Mouse (Mus musculus) liver, embryonic 13.5 days (tissue): ENCODE measurements at regions not wholly inside any gene's neighbourhood (a gene's known extent, or its start where the extent isn't known, plus 50 kb on each side); places are given as distances from the start of the nearest gene placed in this dataset.

Source experiments
- ATAC-seq: fragments of 200-750 bp; cut with Nextera tagmentation; 2 replicates; pipeline ENCODE4 v1.8.0; 2017; ENCODE audit warnings: low read depth, mild to moderate bottlenecking, moderate number of reproducible peaks, moderate library complexity
- DNase-seq: peaks from one replicate; pipeline ENCODE4 v3.0.0; 2022
- H3K27ac ChIP-seq: fragments of 300-500 bp; sonication (generic); 2 replicates; pipeline ENCODE4 v1.5.1; 2015; ENCODE audit warnings: moderate library complexity, mild to moderate bottlenecking, inconsistent platforms
- H3K27me3 ChIP-seq: fragments of 300-500 bp; sonication (generic); 2 replicates; pipeline ENCODE4 v1.6.1; 2015; ENCODE audit warnings: mild to moderate bottlenecking, inconsistent platforms
- H3K36me3 ChIP-seq: fragments of 300-500 bp; sonication (generic); 2 replicates; pipeline ENCODE4 v1.6.1; 2015; ENCODE audit warnings: mild to moderate bottlenecking, inconsistent platforms
- H3K4me1 ChIP-seq: fragments of 300-500 bp; sonication (generic); replicated peaks from 2 replicates; pipeline ENCODE4 v1.6.1; 2015; ENCODE audit warnings: inconsistent platforms
- H3K4me2 ChIP-seq: fragments of 300-500 bp; sonication (generic); 2 replicates; pipeline ENCODE4 v1.6.1; 2015; ENCODE audit warnings: inconsistent platforms, mild to moderate bottlenecking, moderate library complexity
- H3K4me3 ChIP-seq: fragments of 300-500 bp; sonication (generic); replicated peaks from 2 replicates; pipeline ENCODE4 v1.5.1; 2015; ENCODE audit warnings: mild to moderate bottlenecking, inconsistent platforms
- H3K9ac ChIP-seq: fragments of 300-500 bp; sonication (generic); 2 replicates; pipeline ENCODE4 v1.6.1; 2015; ENCODE audit warnings: mild to moderate bottlenecking, inconsistent platforms
- H3K9me3 ChIP-seq: fragments of 300-500 bp; sonication (generic); replicated peaks from 2 replicates; pipeline ENCODE4 v1.6.1; 2016; ENCODE audit warnings: inconsistent platforms
- WGBS: fragments of 180-500 bp; shearing (Covaris S2); methylation state at CpG from one replicate; pipeline ENCODE4 v1.1.7; 2015; ENCODE audit not compliant: insufficient replicate concordance; 5-methylcytosine and 5-hydroxymethylcytosine counted together

DNA sequence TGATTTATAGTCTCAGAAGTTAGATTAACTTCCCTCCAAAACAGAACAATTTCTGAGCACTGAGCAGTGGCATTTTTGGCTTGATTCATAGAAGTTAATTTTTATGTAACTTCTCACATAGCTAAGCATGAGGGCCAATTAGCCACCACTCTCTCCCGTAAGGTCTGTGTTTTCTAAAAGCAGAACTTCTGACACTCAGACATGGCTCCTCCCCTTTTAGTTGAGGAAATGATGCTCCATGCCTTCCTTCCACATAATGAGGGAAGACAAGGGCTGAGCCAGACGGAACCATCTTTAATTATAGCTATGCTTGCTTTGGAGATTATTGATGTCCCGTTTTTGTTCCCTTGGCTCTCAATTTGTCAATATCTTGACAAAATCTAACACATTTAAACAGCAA lies 429.3 kb downstream of the Psat1 start:
- ATAC-seq: no peak
- Histone ChIP-seq H3K27ac (no peak overlapping the region), H3K9me3 (no peaks in the 10 kb centered on the region), H3K4me3 (no peak overlapping the region), H3K27me3 (no peaks in the 10 kb centered on the region), H3K36me3 (no peaks in the 10 kb centered on the region), H3K4me2 (no peak overlapping the region), H3K4me1 (no peaks in the 10 kb centered on the region), H3K9ac (no peak overlapping the region)
- WGBS: 34% methylated on average over 3 of the region's 3 CpGs
- DNase-seq: no peak

- H3K9me3 ChIP-seq: no peaks in the 10 kb centered on the region
- no peaks in the 10 kb centered on the region for H3K4me1 ChIP-seq
- no peak overlapping the region for H3K4me3 ChIP-seq
- ATAC-seq: no peak
- no peaks in the 10 kb centered on the region for H3K27me3 ChIP-seq
- H3K4me2 ChIP-seq: no peak overlapping the region
- H3K36me3 ChIP-seq: no peaks in the 10 kb centered on the region
- no peak overlapping the region for H3K9ac ChIP-seq
- no peak for DNase-seq
- H3K27ac ChIP-seq: no peak overlapping the region
- whole genome bisulfite sequencing: 30% methylated on average over 17 of the region's 17 CpGs
Observed at GRCm38 (mm10) chr19:15516566-15517305, 430.4 kb downstream of the Psat1 start.

DNA sequence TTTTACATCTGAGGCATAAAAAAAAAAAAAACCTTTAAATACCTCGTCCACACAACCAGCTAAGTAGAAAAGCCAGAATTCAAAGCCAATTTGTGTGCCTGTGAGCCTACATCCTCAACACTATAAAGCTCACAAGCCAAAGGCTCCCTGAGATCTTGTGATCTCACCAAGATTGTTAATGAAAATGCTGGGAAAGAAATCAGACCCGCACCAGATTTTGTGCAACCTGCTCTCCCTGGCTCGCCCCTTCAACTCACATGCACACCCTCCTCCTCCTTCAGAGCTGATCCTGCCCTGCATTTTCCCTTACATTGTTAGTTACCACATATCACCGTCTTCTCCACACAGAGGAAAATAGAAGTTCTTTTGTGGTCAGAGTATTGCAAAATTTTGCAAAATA lies 433.9 kb downstream of the Psat1 start:
- no peak for DNase-seq

DNA sequence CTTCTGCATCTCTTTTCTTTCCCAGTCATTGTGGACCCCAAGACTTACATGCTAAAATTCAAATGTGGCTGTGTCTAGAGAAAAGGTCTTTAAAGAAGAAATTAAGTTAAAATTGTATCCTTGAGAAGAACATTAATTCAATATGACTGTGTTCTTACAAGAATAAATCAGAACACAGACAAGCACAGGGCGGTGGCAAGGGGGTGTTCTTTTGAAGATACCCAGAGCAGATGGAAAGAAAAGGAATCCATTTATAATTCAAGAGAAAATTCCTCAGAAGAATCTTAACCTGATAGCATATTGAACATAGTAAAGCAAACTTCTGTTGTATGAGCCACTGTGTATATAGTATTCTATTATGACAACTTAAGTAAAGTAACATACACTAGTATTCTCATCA lies 436.7 kb downstream of the Psat1 start:
- no peaks in the 10 kb centered on the region for H3K4me1 ChIP-seq
- no peak overlapping the region for H3K4me2 ChIP-seq
- no peaks in the 10 kb centered on the region for H3K36me3 ChIP-seq
- H3K9me3 ChIP-seq: no peaks in the 10 kb centered on the region
- no peaks in the 10 kb centered on the region for H3K27me3 ChIP-seq
- 76% methylated on average over 1 of the region's 1 CpGs for WGBS
- H3K27ac ChIP-seq: no peak overlapping the region
- ATAC-seq (no peak), DNase-seq (no peak)
- H3K9ac ChIP-seq: no peak overlapping the region
- no peak overlapping the region for H3K4me3 ChIP-seq

More for the DNA sequence above, 433.9 kb downstream of the Psat1 start:
- ATAC-seq: no peak
- Histone ChIP-seq H3K9ac (no peak overlapping the region), H3K4me3 (no peak overlapping the region), H3K36me3 (no peaks in the 10 kb centered on the region), H3K4me1 (no peaks in the 10 kb centered on the region), H3K4me2 (no peak overlapping the region), H3K27me3 (no peaks in the 10 kb centered on the region), H3K9me3 (no peaks in the 10 kb centered on the region), H3K27ac (no peak overlapping the region)
- WGBS: 49% methylated on average over 4 of the region's 4 CpGs

GRCm38 (mm10) chr19:15502985-15503354 lies 444.2 kb downstream of the Psat1 start:
- H3K4me3 ChIP-seq: no peak overlapping the region
- H3K36me3 ChIP-seq: no peaks in the 10 kb centered on the region
- no peak for DNase-seq
- H3K27me3 ChIP-seq: no peaks in the 10 kb centered on the region
- no peak for ATAC-seq
- H3K9me3 ChIP-seq: no peaks in the 10 kb centered on the region
- WGBS: 64% methylated on average over 1 of the region's 1 CpGs
- no peak overlapping the region for H3K27ac ChIP-seq
- H3K4me2 ChIP-seq: no peak overlapping the region
- no peaks in the 10 kb centered on the region for H3K4me1 ChIP-seq
- no peak overlapping the region for H3K9ac ChIP-seq

DNA sequence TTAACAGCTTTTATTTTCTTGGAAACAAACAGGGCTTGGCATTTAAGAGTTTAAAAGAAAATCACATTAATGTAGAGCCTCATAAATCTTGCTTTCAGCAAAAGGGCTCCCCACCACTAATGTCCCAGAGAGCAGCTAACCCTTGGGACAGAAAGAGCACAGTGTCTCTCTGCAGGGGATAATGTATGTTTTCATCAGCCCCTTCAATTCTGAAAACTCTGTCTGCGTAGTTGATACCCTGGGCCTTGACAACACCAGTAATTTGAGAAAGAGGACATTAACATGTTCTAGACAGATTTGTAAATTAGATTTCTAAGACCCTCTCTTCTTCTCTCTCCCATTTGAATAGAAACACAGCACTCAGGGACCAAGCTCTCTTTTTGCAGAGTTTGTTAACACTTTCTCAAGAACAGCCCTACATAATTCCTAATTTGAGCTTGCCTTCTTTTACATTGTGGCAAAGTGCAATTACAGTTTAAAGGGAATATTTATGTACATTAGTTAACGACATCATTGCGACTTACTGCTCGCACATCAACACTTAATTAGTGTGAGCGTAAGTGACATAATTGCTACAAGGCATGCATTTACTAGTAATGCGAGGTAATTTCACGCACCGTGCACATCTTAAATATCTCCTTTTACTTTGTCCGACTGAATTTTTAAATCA lies 444.7 kb downstream of the Psat1 start:
- Histone ChIP-seq H3K9me3 (no peaks in the 10 kb centered on the region), H3K4me2 (no peak overlapping the region), H3K27me3 (no peaks in the 10 kb centered on the region), H3K36me3 (no peaks in the 10 kb centered on the region), H3K27ac (no peak overlapping the region), H3K9ac (no peak overlapping the region), H3K4me1 (no peaks in the 10 kb centered on the region), H3K4me3 (no peak overlapping the region)
- DNase-seq (no peak), ATAC-seq (no peak)
- 69% methylated on average over 9 of the region's 9 CpGs for WGBS

DNA sequence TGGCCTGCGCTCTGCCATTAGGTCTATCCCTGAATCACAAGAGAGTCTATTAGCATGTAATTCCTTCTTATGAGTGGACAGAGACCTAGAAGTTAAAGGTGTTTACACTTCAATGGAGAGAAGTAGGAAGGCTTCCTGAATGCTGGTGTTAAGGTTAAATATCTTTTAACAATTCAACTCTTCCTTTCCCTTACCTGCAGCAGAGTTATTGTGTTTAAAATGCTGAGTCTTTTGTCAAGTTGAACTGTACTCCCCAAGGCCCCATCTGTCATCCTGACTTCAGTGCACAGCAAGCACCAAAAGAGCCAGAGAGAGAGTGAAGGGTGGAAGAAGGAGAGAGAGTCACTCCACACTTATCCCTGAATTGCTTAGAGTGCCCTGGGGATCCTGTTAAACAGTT lies 451.6 kb downstream of the Psat1 start:
- DNase-seq (no peak), ATAC-seq (no peak)
- no peak overlapping the region for H3K9ac ChIP-seq
- H3K4me3 ChIP-seq: no peak overlapping the region
- WGBS: 50% methylated on average over 1 of the region's 1 CpGs
- H3K27ac ChIP-seq: no peak overlapping the region
- no peaks in the 10 kb centered on the region for H3K4me1 ChIP-seq
- H3K36me3 ChIP-seq: no peaks in the 10 kb centered on the region
- no peak overlapping the region for H3K4me2 ChIP-seq
- H3K27me3 ChIP-seq: no peaks in the 10 kb centered on the region
- H3K9me3 ChIP-seq: no peaks in the 10 kb centered on the region

- no peaks in the 10 kb centered on the region for H3K36me3 ChIP-seq
- 75% methylated on average over 5 of the region's 5 CpGs for WGBS
- no peaks in the 10 kb centered on the region for H3K4me1 ChIP-seq
- no peaks in the 10 kb centered on the region for H3K27me3 ChIP-seq
- no peaks in the 10 kb centered on the region for H3K9me3 ChIP-seq
- no peak overlapping the region for H3K27ac ChIP-seq
- H3K9ac ChIP-seq: no peak overlapping the region
- no peak for ATAC-seq
- no peak overlapping the region for H3K4me3 ChIP-seq
- no peak for DNase-seq
- no peak overlapping the region for H3K4me2 ChIP-seq
Observed at GRCm38 (mm10) chr19:15487576-15487975, 459.6 kb downstream of the Psat1 start.

- no peak overlapping the region for H3K4me2 ChIP-seq
- ATAC-seq: no peak
Observed at GRCm38 (mm10) chr19:15481605-15482004, 465.5 kb downstream of the Psat1 start.

DNA sequence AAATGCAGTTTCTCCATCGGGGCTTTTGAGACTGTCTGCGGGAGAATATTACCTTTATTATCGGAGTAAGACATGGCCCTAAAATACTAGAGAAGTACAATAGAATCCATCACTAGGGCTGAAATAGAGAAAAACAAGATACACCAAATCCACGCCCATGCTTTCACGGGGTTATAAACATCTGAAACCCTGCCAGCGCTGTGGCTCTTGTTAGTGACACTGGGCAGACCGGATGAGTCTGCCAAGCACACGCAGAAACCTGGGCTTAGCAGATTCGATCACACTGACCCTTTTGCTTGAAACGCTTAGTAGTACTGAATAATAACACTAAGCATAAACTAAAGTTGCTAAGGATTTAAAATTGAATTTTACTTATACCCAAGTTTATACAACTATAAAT lies 477.6 kb downstream of the Psat1 start:
- Histone ChIP-seq H3K27me3 (no peaks in the 10 kb centered on the region), H3K27ac (no peak overlapping the region), H3K4me3 (no peak overlapping the region), H3K4me1 (no peaks in the 10 kb centered on the region), H3K4me2 (no peak overlapping the region), H3K36me3 (no peaks in the 10 kb centered on the region), H3K9me3 (no peaks in the 10 kb centered on the region), H3K9ac (no peak overlapping the region)
- no peak for ATAC-seq
- no peak for DNase-seq
- 78% methylated on average over 10 of the region's 10 CpGs for WGBS

More at GRCm38 (mm10) chr19:15481605-15482004, 465.5 kb downstream of the Psat1 start:
- Histone ChIP-seq H3K27ac (no peak overlapping the region), H3K4me3 (no peak overlapping the region), H3K4me1 (no peaks in the 10 kb centered on the region), H3K9ac (no peak overlapping the region), H3K27me3 (no peaks in the 10 kb centered on the region), H3K36me3 (no peaks in the 10 kb centered on the region), H3K9me3 (no peaks in the 10 kb centered on the region)
- 38% methylated on average over 8 of the region's 8 CpGs for WGBS
- DNase-seq: no peak

DNA sequence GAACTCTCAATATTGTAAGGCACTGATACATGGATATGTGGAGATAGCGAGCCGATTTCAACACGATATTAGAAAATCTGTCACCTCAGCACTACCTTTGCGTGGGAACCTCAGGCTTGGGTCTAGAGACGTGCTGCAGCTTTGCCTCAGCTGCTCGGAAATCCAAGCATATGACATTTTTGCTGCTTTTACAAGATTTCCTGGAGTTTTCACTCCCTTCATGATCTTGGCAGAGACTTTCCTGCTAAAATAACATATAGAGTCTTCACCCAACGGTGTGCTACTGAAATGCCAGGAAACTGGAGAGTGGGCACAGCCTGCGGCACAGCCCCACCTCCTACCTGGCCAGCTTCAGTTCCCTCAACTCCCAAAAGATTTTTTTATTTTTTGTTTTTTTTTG lies 480.4 kb downstream of the Psat1 start:
- ATAC-seq (no peak), DNase-seq (no peak)
- Histone ChIP-seq H3K4me1 (no peaks in the 10 kb centered on the region), H3K36me3 (no peaks in the 10 kb centered on the region), H3K27ac (no peak overlapping the region), H3K9ac (no peak overlapping the region), H3K27me3 (no peaks in the 10 kb centered on the region), H3K4me3 (no peak overlapping the region), H3K4me2 (no peak overlapping the region), H3K9me3 (no peaks in the 10 kb centered on the region)
- WGBS: 74% methylated on average over 8 of the region's 8 CpGs
